Comparison of ENCODE assay signal across 16 mouse cellular contexts in genomic region chr10:95079979-95080378, GRCm38 (mm10).
"Had no signal": no experiment of that assay in that cellular context is flagged by ENCODE, and none has a peak within 500 bp of the region (broad histone marks: within the 10 kb centered on the region; RNA-seq: fewer than 3 reads in every experiment).

No protein-coding gene starts in this region.

- H3K27me3 ChIP-seq: neural tube, embryonic 13.5 days; neural tube, embryonic 15.5 days; stomach, embryonic 15.5 days had no signal

- H3K4me3 ChIP-seq: neural tube, embryonic 13.5 days; neural tube, embryonic 15.5 days; stomach, embryonic 15.5 days had no signal

- H3K27ac ChIP-seq: neural tube, embryonic 13.5 days; neural tube, embryonic 15.5 days; stomach, embryonic 15.5 days; stomach, postnatal 0 days had no signal

- DNase-seq: retina, postnatal 1 day; right cerebral cortex, adult 18-20 months; right cerebral cortex, postnatal 14 days; right cerebral cortex, postnatal 25 days; right cerebral cortex, postnatal 4 days; spleen, adult 18-20 months; thymus, adult 18-20 months; thymus, adult 2 months; thymus, postnatal 14 days; thymus, postnatal 25 days; thymus, postnatal 36 days; thymus, postnatal 4 days had no signal

- H3K9ac ChIP-seq: neural tube, embryonic 13.5 days; neural tube, embryonic 15.5 days; stomach, embryonic 15.5 days had no signal

- H3K9me3 ChIP-seq: neural tube, embryonic 13.5 days; neural tube, embryonic 15.5 days; stomach, embryonic 15.5 days had no signal

- H3K36me3 ChIP-seq: neural tube, embryonic 13.5 days; neural tube, embryonic 15.5 days; stomach, embryonic 15.5 days had no signal
